Mouse (Mus musculus): ENCODE results near the gene Mcu. TPM values are rescaled to one million over a fixed set of nuclear protein-coding genes. Genes with fewer than 3 reads are reported as not detected.

The Mcu gene
- total RNA-seq, 4 experiments from 2014 or later = 35.1 to 39.1 (median 36.4) TPM

DNA sequence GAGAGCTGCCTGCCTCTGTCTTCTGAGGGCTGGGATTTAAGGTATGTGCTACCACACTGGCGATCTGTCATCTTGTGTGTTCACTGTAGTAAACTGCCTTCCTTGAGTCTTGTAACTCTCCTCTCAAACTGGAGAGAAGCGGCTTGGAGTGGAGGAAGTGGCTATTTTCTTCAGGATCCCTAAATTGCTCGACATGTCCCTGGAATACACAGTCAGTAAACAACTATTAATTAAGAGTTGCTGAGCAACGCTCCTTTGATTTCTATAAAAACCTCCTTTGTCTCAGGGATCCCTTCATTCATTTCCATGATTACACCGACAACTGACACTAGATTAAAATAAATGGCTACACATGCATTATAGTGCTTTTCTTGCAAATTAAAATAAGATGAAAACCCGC, 78.4 kb downstream of the Mcu start:
- no peak for DNase-seq (ENCODE audit: low spot score in 2 of 2)

DNA sequence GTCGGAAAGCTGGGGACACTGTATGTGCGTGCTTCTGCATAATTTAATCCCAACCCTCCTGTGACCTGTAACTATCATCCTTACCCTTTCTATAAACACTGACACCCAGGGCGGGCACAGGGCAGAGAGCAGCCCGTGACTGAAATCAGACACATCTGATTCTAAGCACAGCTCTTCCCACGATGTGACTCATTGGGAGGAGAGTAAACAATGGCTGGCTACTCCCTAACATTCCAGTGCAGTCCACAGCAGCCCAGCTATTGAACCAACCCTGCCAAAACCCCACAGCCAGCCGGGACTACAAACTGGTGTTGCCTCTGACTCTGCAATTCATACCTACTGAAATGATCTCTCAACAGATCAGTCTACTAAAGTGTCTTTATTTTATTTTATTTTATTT, 78.9 kb downstream of the Mcu start:
- DNase-seq (ENCODE audit: low spot score in 2 of 2) = no peak

DNA sequence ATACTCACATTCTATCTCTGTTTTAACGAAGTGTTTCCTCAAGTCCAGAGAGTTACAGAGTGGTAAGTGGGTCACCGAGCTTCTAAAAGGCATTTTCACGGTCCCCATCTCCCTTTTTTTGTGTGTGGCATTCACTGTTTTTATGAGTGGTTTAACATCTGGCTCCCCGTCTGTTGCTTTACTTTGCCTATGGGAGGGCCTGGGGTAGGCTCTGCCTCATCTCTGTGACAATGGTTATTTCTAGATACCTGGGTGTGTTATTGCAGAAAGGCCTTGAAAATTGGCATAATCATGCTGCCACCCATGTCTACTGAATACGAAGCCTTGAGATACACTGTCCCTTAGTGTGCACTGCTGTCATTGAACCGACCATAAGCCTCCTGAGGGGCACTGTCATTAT, 84.2 kb downstream of the Mcu start:
- DNase-seq (ENCODE audit: low spot score in 2 of 2) = no peak

DNA sequence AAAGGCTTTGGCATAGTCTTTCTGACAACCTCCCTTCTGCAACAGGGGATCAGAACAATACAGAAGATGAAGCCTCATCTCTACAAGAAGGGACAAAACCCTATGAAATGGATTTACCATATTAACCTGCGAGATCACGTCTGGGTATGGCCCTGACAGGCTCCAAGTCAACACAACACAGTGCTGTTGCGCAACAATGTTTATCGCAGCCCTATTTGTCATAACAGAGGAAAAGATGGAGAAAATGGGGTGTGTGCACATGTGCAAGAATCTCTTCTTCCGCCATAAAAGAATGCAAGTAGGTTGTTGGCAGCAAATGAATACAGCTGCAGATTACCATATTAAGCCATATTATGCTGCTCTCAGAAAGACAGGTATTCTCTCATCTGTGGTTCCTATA, 88.7 kb downstream of the Mcu start:
- no peak for DNase-seq (ENCODE audit: low spot score in 2 of 2)

DNA sequence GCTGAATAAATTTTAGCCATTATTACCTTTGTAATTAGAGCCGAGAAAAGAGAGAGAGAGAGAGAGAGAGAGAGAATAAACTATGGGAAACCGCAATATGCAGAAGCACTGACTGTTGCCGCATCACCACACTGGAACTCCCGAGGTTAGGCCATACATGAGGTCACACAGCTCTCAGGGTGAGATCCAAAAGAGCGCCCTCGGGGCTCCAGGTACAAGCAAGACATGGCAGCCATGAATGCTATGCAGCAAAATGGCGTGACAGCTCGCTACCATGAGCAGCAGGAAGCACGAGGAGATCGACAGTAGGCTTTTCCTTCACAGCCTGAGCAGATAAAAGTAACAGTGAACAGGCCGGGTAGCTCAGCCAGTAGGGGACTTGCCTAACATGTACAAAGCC, 89.2 kb downstream of the Mcu start:
- DNase-seq (ENCODE audit: low spot score in 2 of 2) = no peak

DNA sequence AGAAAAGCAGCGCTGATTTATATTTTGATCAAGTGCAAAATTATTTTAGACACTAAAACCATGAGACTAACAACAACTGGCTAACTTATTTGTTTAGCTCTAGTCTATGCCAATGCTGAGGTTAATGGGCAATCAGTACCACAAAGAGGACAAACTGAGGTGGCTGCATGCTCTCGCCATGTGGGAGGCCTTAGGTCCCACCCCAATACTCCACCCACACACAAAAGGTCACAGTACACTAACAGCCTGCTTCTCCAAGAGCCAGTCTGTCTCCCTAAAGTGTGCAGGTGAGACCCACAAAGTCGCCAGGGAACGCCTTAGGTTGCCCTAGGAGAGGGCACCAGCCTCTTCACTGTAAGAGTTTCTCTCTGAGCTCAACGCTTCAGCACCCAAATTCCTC, 91.8 kb downstream of the Mcu start:
- no peak for DNase-seq (ENCODE audit: low spot score in 2 of 2)

DNA sequence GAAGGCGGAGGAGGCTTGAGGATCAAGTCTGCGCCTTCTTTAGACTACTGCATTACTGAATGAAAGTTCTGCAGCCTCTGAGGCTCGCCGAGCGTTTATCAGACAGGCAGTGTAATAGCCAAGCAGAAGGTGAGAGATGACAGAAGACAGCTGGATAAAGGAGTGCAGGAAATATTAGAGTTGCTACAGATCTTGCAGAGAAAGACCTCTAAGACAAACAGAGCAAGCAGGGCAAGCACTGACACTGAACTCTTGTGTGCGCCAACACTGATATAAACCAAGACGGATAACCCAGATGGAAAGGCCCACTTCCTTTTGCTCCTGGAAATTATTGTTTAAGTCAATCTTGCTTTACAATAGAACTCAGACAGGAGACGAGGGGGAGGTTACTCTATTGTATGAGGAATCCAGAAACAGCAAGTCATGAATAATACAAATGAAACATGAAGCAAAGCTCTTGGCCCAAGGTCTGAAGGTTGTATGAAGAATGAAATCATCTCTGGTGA, 92.6 kb downstream of the Mcu start:
- no peak for DNase-seq (ENCODE audit: low spot score in 2 of 2)

DNA sequence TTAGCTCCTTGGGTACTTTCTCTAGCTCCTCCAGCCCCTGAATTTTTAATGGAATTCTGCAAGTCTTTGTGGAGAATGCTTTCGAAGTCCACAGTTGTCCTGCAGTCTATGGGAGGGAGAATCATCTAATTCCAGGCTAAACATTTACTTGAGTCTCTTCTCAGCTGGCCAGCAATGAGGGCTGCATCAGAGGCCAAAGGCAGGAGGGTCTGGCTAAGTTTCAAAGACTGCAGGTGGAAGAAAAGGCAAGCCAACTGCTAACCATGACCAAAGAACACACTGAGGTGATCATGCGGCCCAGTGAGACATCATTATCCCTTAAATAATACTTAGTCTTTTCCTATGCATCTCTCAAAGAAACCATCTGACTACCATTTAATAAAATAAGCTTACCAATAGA, 95.8 kb downstream of the Mcu start:
- no peak for DNase-seq (ENCODE audit: low spot score in 2 of 2)

DNA sequence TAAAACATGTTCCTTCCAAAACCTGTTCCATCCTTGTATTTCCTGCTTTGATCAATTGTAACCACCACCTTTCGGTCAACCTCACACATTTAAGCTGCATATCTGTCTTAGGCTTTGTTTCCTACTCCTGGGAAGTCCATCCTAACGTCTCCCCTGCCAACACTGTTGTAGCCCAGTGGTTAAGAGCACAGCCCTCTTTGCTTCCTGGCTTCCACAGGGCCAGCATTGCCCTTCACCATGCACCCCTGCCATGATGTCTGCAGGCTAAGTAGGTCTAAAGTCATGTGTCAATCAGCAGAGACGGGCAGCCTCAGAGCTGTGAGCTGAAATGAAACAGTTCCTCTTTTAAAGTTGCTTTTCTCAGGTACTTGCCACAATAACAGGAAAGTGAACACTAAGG, 97.1 kb downstream of the Mcu start:
- DNase-seq (ENCODE audit: low spot score in 2 of 2) = no peak

DNA sequence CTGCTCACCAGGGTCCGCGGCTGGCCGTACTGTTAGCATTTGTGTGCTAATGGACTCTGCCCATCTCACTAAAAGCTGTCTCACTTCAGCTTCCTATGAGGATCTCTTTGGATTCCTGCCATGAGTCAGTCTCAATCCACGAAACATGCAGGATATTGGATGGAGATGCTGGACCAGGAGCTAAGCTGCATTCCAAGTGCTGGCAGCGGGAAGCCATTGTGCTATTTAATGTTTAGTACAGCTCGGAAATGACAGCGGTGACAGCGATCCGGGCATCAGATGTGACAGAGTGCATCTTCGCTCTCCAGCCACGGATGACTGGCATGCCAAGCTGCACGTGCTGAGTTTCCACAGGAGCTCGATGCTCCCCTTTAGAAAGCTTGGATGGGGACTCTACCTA, 99.3 kb downstream of the Mcu start:
- no peak for DNase-seq (ENCODE audit: low spot score in 2 of 2)

DNA sequence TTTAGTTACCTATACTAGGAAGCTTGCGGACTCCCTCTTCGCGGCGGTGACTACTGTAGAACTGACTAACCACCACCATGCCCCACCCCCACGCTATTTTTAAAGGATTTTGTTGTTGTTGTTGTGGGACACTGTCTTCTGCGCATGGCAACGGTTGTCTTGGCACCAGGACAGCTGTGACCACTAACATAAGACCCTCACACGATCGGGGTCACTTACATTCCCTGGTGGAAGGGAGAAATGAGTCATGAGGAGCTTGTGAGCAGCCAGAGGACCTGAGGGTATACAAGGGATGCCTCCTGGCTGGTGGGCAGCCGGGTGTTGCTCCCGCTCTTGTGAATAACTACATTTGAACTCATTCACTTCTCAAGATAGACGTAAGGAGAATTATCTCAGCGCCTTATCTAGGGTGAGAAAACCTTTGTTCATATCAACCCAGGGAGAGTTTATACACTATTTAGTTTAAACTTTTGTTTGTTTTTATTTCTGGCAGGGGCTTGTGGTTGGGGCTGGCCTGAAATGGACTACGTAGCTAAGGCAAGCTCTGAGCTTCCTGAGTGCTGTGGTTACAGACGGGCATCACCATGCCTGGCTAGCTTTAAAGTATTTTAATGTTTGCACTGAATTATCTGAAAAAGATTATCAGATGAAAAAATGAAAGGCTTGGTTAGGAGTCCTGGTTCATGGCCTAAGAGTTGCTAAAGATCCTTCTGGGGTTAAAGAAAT, 101.6 kb downstream of the Mcu start:
- DNase-seq (ENCODE audit: low spot score in 2 of 2) = no peak

DNA sequence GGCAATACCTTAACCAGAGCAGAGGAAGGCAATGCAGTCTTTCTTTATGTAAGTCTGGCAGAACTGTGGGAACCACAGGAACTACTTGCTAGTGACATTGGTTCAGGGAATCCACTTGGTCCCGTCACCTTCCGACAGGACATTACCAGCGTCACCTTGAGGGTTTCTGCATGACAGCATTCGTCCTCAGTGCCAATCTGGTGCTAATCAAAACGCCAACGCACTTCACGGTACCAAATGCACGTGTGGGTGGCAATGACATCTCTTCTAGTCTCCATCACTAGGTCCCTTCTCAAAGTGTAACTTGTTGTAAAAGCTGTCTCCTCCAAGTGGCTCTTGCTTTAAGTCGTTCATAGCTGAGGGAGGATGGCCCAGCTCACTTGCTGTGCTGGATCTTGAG, 104.3 kb downstream of the Mcu start:
- no peak for DNase-seq (ENCODE audit: low spot score in 2 of 2)

DNA sequence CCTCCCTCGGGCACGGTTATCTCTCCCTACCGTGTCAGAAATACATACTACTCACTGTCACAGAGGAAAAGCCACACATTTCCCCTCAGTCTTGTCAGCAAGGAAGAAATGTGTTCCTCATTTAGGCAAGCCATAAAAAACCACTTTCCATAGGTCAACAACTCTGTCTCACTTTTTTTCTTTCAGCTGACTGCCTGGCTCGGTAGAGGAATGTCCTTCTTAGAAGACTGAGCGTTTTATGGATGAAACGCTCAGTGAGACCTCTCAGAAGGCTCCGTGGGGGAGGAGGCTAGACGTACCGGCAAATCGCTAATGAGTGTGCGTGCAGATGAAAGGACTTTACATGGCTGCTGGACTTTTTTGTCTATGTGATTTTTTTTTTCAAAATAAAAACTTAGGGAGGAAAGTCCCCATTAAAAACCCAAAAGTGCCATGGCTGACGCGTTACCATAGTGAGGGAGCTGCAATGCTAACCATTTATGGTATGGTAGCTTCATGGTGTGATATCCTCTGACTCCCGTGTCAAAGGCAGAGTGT, 105.0 kb downstream of the Mcu start:
- DNase-seq (ENCODE audit: low spot score in 2 of 2) = no peak

DNA sequence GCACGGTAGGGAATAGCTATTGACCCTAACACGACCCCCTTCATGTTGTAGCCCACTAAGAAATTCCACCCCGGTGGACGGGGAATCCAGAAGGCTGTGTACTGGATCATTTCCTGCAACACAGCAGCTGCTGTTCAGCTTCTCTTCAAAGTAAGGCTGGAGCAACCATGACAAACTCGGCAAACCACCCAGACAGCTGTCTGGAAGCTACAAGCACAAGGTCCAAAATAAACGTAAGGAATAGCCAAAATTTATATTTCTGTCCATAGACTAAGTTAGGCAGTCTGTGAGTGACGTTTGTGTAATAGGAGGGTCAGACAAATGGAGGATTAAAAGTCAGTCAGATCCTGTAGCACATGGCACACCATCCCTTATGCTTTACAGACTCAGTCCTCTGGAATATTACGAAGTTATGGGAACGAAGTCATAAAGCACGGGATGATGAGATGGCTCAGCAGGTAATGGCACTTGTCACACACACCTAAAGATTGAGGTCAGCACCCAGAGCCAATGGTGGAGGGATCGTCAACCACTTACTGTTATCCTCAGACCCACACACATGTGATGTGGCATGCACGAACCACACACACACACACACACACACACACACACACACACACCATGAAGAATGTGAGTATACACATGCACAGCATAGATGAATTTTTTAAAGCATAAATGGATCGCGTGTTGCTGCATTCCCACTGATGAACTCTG, 105.6 kb downstream of the Mcu start:
- DNase-seq (ENCODE audit: low spot score in 2 of 2) = no peak

DNA sequence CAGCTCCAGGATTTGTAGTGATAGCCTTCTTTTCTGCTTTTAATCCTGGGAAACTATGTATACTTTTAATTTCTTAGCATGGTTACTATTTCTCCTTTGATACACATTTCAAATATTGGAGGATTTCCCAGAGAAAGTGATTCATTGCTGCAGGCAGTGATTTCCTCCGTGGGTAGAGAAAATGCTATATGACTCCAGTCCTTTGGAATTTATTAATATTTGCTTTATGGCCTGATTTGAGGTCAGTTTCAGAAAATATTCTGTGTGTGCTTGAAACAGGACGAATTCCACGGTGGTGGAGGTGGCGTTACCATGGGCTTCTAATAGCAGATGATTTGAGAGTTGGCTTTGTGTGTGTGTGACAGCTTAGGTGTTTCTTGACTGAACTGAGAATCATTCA, 107.3 kb downstream of the Mcu start:
- DNase-seq (ENCODE audit: low spot score in 2 of 2) = no peak

DNA sequence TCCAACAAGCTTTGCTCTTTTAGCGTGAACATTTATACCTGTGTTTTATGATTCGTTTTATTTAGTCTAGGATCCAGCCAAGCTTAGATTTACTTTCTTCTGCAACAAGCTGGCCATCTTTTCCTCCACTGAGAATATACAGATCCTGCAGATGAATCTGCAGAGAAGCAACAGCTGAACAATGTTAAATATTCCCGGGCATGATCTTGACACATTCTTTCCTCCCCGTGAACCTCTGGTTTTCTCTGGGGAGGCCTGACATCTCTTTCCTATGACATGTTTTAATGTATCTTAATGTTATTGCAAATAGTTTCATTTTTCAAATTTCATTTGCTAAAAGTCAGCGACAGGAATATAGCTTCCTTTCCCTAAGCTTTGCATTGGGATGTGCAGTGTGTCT, 109.8 kb downstream of the Mcu start:
- no peak for DNase-seq (ENCODE audit: low spot score in 2 of 2)

DNA sequence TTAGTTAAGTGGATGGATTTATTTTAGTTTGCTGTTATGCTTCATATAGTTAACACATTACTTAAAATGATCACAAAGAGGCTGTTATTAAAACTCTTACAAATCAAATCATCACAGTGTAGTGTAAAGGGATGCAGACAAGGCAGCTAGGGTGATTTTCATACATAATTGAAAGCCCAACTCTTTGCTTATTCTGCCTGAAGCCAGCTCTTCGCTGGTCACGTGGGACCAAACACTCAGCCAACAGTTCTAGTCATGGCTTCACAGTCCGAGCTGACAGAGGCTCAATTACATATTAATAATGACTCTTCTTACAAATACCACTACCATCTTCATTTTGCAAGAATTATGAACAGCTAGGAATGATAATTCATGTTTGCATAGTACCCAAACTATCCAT, 112.2 kb downstream of the Mcu start:
- no peak for DNase-seq (ENCODE audit: low spot score in 2 of 2)

DNA sequence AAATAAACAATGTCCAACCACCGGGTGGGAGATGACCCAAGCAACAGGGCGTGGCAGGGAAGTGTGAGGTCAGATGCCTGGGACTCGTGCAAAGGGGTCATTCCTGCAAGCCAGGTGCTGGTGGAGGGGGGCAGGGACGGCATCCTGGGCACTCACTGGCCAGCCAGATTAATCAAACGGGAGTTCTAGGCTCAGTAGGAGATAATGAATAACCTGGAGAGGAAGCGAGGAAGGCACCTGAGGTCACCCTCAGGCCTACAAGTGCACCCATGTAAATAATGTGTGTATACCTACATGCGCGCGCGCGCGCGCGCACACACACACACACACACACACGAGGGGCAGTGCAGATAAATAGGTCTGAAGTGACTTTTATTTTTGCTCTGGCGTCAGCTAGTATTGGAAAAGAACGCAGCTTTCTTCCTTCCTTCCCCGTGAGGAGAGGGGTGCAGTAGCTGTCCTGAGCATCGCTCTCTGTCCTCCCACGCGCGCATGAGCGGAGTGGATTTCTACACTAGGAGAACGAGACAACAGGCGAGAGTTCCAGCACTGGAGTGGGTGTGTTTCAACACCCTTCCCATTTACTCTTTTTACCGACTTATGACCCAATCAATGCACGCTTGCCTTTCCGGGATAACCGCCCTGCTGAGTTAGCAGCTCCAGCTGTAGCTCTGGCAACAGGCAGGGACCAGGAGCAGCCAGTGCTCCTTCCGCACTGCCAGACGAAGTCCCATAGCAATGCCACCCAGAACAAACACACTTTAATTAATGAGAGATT, 112.9 kb downstream of the Mcu start:
- DNase-seq (ENCODE audit: low spot score in 2 of 2) = peak; percentile 37 to 46

DNA sequence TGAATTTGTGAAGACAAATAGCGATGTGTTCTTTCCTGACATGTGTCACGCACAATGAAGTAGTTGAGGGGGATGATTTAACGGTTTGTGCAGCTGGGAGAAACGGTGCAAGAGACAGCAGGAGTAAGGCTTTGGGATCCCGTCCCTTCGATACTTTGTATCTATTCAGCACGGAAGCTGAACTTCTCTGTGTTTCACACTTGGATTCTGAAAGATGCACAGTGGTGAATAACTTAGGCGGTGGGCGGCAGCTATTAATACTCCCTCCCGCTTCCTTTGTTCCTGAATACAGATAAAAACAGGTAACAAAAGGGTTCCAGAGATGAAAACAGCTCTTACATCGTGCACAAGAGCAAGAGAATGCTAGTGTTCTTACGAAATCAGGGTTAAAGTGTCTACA, 114.1 kb downstream of the Mcu start:
- no peak for DNase-seq (ENCODE audit: low spot score in 2 of 2)

DNA sequence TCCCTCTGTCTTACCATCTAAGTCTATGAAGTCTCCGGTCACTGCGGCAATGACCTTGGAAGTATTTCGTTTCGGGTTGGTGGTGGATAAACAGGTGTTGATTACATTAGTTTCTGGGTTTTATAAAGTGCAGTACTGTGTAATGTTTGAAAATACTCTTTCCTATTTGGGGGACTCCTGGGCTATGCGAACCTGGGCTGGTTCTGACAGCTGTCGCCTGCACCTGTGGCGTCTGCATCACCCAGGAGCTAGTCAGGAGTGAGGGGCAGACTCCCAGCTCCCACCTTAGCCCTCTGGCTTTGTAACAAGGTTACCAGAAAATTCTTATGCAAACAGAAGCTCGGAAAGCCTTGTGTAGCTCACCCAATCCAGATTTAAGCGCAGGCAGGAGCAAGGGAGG, 114.7 kb downstream of the Mcu start:
- no peak for DNase-seq (ENCODE audit: low spot score in 2 of 2)

DNA sequence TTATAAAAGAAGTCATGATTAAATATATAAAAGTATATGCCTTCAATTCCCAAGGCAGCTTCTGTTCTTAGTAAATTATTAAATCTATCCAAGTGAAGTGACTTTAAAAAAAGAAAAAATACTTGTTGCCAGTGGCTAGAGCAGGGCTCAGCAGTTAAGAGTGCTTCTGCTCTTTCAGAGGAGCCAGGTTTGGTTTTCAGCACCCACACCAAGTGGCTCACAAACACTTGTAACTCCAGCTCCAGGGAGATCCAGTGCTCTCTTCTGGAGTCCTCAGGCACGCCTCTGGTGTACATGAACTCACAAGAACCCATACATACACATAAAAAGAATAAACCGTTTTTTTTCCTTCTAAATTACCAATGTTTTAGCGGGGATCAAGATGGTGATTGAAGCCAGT, 116.3 kb downstream of the Mcu start:
- no peak for DNase-seq (ENCODE audit: low spot score in 2 of 2)

DNA sequence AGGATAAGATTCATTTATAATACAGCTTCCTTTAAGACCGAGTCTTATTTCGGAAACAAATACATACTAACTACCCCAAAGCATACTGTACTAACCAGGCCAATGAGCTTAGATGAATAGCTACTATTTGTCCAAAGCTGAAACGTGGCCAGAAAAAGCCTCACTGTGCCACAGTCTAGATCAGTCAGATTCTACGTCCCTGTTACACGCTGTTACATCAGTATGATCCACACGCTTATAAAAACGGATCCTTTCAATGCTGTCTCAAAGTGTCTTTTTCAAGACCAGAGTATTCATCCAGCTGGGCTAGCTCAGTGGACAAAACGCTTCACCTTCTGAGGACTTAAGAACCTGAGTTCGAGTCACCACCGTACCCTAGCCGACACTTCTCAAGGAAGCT, 119.5 kb downstream of the Mcu start:
- no peak for DNase-seq (ENCODE audit: low spot score in 2 of 2)
